Mouse (Mus musculus): ENCODE measurements around the gene 5330417C22Rik.
"Not testable (repeated sequence)": the region's sequence is repeated elsewhere in the genome, so short reads cannot be mapped to it uniquely, and the experiment has no call there.

Gene 5330417C22Rik

GRCm38 (mm10) chr3:108536517-108537260, at the start of gene 5330417C22Rik:
5330417C22Rik (minus strand) TSS chr3:108536536.
- DNase-seq: peak; percentile 50

GRCm38 (mm10) chr3:108584580-108584979, 48.2 kb upstream of the 5330417C22Rik start:
- DNase-seq: no peak

GRCm38 (mm10) chr3:108574018-108574417, 37.7 kb upstream of the 5330417C22Rik start:
- DNase-seq: no peak

- no peak for DNase-seq
Measured at GRCm38 (mm10) chr3:108572309-108573010, 36.1 kb upstream of the 5330417C22Rik start.

- DNase-seq: peak; percentile 97
Measured at GRCm38 (mm10) chr3:108571443-108572294, 35.3 kb upstream of the 5330417C22Rik start, which contains the start of gene Taf13. Taf13 (plus strand) TSS chr3:108571698.

GRCm38 (mm10) chr3:108570813-108571212, 34.5 kb upstream of the 5330417C22Rik start:
- DNase-seq: no peak

- DNase-seq: not testable (repeated sequence)
Measured at GRCm38 (mm10) chr3:108569636-108570035, 33.3 kb upstream of the 5330417C22Rik start.

- no peak for DNase-seq
Measured at GRCm38 (mm10) chr3:108567990-108568877, 31.9 kb upstream of the 5330417C22Rik start.

GRCm38 (mm10) chr3:108563309-108563708, 27.0 kb upstream of the 5330417C22Rik start:
- DNase-seq: peak; percentile 85

- no peak for DNase-seq
Measured at GRCm38 (mm10) chr3:108562777-108563271, 26.5 kb upstream of the 5330417C22Rik start.

GRCm38 (mm10) chr3:108562133-108562730, 25.9 kb upstream of the 5330417C22Rik start, which contains the start of gene Tmem167b:
Tmem167b (minus strand) TSS chr3:108562466.
- peak; percentile 97 for DNase-seq

- no peak for DNase-seq
Measured at GRCm38 (mm10) chr3:108557888-108558287, 21.6 kb upstream of the 5330417C22Rik start.

- DNase-seq: peak; percentile 96
Measured at GRCm38 (mm10) chr3:108554587-108555312, 18.4 kb upstream of the 5330417C22Rik start.

GRCm38 (mm10) chr3:108554111-108554561, 17.8 kb upstream of the 5330417C22Rik start:
- no peak for DNase-seq

GRCm38 (mm10) chr3:108542299-108542698, 6.0 kb upstream of the 5330417C22Rik start:
- DNase-seq: no peak

- peak; percentile 87 for DNase-seq
Measured at GRCm38 (mm10) chr3:108537303-108537702, 967 bp upstream of the 5330417C22Rik start.

GRCm38 (mm10) chr3:108535896-108536516, 330 bp downstream of the 5330417C22Rik start:
- no peak for DNase-seq

- no peak for DNase-seq
Measured at GRCm38 (mm10) chr3:108533951-108534350, 2.4 kb downstream of the 5330417C22Rik start, which contains the start of gene 1700013F07Rik. 1700013F07Rik (plus strand) TSS chr3:108534150.

- no peak for DNase-seq
Measured at GRCm38 (mm10) chr3:108533114-108533885, 3.0 kb downstream of the 5330417C22Rik start.
